Mouse (Mus musculus): ENCODE measurements around the gene Nudt15. TPM values are rescaled to one million over a fixed set of nuclear protein-coding genes. Genes with fewer than 3 reads are reported as not detected.
"Not testable (repeated sequence)": the region's sequence is repeated elsewhere in the genome, so short reads cannot be mapped to it uniquely, and the experiment has no call there.

Nudt15 gene
- total RNA-seq (2014; fragmentation: Nextera tagmentation) = 4.5 and 8.7 TPM in 2 replicates
- 6.7 and 7.7 TPM in 2 replicates for total RNA-seq (2017)

DNA sequence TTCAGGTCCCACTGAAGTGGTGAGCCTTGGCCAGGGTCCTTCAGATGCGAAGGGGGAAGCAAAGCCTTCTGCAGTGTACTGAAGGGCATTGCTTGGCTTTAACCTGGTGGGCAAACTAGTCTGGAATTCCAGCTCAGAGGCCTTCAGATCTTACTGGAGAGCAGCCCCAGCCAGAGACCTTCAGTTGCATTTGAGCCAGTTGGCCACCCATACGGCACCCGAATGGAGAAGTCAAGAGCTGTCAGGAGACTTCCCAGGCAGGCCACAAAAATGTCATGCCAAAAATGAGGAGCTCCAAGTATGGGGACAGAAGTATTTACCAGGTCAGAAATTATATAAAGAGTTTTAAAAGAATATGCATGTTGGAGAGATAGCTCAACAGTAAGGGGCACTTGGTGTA, at the start of gene Nudt15:
TSS of gene Nudt15 (minus strand) at position 192 of the 400 bp plus-strand sequence.
- ATAC-seq (replicated peaks; ENCODE audit: low FRiP score, low TSS enrichment, poor library complexity, severe bottlenecking) = no peak

DNA sequence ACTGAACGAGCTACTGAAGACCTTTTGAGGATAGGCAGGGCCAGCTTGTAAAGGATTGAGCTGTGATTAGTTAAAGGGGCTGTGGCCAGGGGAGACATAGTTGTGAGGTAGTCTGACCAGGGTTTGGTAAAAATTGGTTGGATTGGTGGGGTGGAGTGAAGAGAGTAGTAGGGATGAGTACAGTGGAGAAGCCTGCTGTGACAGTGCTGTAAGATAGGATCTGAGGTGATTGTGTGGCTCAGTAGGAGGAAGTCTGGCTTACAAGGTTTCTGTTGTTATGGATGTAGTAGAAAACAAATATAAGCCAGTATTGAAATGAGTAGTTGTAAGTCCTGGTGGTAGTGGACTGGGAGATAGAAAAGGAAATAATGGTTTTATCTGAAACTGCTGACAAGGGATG, 44.1 kb upstream of the Nudt15 start:
- ATAC-seq (replicated peaks; ENCODE audit: low FRiP score, low TSS enrichment, poor library complexity, severe bottlenecking) = no peak

DNA sequence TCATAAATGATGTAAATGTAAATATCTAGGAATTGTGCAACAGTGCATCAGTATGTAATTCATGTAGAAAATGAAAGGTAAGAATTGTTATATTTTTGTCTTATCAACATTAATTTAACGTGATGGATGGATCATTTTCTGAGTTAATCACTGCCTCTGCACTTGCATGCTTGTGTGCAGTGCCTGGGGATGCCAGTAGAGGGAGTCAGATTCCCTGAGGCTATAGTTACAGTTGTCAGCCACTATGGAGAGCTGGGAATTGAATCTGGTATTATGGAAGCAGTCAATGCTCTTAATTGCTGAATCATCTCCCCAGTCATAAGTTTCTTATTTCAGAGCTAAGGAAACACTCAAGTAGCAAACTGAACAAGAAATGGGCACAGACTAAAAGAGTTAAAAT, 40.0 kb upstream of the Nudt15 start:
- ATAC-seq (replicated peaks; ENCODE audit: low FRiP score, low TSS enrichment, poor library complexity, severe bottlenecking) = peak; percentile 77

DNA sequence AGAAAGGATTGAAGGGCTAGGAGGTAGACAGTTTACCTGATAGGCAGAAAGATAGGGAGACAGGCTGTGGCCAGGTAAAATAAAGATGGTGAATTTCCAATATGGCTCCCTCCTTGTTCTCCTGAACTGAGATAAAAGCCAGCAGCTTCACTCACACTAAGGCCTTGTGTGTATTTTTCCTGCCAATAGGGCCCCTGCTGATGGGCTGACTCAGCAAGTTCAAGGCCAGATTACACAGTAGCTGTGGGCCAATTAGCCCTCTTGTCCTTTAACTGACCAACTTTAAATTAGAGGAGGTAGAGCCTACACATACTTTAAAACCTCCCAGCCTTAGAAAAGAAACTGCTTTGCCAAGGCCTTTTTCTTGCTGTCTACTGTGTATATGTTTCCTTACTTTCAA, 28.3 kb upstream of the Nudt15 start:
- ATAC-seq (replicated peaks; ENCODE audit: low FRiP score, low TSS enrichment, poor library complexity, severe bottlenecking) = no peak

DNA sequence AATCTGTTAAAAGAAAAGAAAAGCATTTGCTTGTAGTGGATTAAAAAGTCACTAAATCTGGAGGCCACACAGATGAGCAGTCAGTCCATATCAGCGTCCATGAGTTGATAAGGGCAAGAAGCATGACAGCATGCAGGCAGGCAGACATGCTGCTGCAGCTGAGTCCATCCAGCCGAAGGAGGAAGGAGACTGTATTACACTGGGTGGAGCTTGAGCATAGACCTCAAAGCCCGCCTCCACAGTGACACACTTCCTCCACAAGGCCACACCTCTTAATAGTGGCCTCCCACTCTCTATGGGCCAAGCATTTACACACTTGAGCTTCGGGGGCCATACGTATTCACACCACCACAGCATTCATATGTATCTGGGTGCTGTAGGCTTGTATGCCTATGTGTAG, 26.0 kb upstream of the Nudt15 start:
- ATAC-seq (replicated peaks; ENCODE audit: low FRiP score, low TSS enrichment, poor library complexity, severe bottlenecking) = peak; percentile 52; the same call in 1 of the 2 replicates

DNA sequence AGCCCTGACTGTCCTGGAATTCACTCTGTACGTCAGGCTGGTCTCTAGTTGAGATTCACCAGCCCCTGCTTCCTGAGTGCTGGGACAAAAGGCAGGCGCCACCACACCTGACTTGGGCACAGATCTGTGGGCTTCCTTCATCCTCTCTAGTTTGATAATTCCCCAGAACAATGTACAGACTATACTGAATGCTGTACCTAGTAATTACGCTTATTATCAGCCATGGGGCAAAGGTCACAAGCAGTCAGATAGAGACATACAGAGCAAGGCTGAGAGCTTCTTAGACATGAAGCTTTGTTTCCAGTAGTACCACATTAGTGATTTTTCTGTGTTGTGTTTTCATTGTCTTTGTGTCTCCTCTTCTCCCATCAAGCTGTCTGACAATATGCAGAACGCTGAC, 23.1 kb upstream of the Nudt15 start:
- ATAC-seq (replicated peaks; ENCODE audit: low FRiP score, low TSS enrichment, poor library complexity, severe bottlenecking) = no peak

DNA sequence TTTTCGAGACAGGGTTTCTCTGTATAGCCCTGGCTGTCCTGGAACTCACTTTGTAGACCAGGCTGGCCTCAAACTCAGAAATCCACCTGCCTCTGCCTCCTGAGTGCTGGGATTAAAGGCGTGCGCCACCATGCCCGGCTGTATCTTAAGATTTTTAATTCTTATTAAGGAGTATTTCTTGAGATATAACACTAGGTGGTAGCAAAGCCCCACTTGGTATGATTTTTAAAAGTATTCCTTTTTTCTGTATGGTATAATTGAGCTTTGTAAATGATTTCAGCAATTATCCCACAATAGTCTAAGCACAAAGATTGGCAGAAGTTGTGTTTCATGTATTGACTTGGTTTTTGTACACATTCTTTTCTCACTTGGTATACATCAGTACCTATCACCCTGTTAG, 21.8 kb upstream of the Nudt15 start:
- ATAC-seq (replicated peaks; ENCODE audit: low FRiP score, low TSS enrichment, poor library complexity, severe bottlenecking) = not testable (repeated sequence)

DNA sequence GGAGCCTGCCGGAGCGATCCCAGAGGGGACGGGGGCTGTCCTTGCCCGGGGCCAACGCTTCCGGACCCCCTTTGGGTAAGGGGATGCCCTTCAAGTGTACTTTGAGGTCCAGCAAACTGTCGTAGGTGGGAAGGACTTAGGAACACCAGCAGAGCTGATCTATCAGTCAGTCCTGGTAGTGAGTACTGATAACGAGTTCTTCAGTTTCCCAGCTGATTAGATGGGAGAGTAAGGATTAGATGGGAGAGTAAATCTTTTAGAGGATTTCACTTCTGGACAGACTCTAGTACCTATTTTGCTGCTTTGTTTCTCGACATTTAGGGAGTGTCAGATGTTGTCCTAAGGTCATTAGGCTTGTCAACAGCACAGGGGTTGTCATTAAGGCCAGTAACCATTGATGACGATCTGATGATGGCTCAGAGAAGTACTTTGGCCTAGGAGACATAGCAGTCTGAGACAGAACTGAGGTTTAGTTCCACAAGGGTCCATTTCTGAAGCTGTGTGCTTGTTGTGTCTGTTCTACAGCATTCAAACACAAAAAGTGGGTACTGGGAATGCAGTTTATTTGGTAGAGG, 5.2 kb upstream of the Nudt15 start:
- ATAC-seq (replicated peaks; ENCODE audit: low FRiP score, low TSS enrichment, poor library complexity, severe bottlenecking) = no peak; the same call in 1 of the 2 replicates

DNA sequence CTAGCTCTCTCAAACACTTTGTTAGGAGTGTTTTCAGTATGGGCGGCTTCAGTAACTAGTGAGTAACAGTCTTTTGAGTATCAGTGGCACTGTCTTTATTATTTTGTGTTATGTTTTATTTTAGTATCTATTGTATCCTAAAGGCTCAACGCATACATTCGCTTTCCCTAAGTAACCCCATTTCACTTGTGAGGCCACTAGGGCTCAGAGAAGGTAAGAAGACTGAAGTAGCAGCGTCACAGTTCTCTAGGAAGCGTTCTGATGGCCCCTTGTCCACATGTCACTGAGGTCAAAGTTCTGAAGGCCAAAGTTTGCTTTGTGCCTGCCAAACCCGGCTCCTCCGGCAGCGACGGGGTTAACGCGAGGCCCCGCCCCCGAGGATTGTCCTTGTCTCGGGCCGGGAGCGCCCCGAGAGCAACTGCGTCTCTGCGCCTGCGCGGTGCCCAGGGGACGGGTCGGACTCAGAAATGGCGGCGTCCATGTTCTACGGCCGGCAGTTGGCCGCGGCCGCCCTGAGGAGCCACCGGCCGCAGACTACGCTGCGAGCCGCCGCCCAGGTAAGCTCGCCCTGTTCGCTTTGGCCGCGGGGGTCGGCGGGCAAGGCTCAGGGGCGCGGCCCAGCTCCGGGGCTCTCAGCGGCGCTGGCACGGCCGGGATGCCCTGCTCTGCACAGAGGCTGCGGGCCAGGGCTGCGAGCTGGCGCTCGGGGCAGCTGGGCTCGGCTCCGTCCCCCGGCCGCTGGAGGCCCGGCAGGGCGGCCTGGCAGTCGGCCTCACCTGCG, 4.5 kb upstream of the Nudt15 start:
- peak; percentile 92 for ATAC-seq (replicated peaks; ENCODE audit: low FRiP score, low TSS enrichment, poor library complexity, severe bottlenecking)

DNA sequence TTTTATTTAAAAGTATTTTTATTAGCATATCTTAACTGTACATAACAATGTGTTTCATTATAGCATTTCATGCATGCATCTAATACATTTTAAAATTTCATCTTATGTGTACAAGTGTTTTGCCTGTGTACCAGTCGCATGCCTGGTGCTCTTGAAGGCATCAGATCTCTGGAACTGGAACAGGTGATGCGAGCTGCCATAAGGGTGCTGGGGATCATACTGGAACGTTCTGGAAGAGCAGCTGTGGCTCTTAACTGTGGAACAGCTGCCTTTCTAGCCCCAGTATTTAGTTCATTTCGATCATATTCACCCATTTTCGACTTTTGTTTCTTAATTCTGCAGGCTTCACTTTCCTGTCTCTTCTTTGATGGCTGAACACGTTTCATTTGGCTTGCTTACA, 3.1 kb upstream of the Nudt15 start:
- no peak for ATAC-seq (replicated peaks; ENCODE audit: low FRiP score, low TSS enrichment, poor library complexity, severe bottlenecking)

DNA sequence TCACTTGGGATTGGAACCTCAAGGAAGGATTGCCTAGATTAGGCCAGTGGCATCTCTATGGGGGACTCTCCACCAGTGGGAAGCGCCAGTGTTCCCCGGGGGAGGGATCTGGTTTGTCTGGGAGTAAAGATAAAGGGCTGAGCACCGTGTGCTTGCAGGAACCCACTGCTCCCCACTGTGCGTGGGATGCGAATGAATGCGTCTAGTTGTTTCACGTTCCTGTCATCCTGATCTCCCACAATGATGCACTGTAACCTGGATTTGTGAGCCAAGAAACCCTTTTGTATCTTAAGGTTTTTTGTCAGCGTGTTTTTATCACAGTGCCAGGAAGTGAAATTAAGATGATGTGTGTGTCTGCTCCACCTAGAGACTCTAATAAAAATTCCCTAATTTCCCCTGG, 2.7 kb upstream of the Nudt15 start:
- ATAC-seq (replicated peaks; ENCODE audit: low FRiP score, low TSS enrichment, poor library complexity, severe bottlenecking) = no peak

DNA sequence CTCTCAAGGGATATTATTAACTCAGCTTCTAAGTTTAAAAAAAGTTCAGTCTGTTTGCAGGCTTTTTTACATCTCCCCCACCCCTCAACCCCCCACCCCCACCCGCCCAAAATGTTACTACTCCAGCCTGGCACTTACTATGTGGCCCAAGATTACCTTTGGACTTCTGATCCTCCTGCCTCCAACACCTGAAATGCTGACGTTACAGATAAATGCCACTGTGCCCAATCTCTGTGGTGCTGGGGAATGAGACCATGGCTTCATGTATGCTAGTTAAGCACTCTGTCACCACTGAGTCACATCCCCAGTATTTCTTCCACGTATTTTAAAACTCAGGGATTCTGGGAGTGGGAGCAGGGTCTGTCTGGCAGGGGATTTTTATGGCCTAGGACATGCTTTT, 2.2 kb upstream of the Nudt15 start:
- no peak for ATAC-seq (replicated peaks; ENCODE audit: low FRiP score, low TSS enrichment, poor library complexity, severe bottlenecking)

DNA sequence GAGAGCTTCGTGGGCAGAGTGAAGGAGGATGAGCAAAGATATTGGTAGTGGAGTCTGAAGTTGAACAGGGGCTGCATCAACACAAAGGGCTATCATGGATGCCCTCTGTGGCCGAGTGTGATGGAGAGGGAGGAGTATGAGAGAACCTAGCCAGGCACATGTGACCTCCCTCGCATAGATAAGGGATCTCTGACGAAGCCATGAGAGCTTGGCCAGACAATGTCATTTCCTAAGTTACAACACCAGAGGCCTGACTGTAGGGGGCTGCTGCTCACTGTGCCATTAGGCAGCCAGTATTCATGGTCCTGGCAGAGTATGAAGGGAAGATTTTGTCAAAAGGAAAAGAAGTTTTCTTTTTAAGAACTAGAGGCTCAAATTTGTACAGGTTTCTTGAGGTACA, 1.0 kb downstream of the Nudt15 start:
- ATAC-seq (replicated peaks; ENCODE audit: low FRiP score, low TSS enrichment, poor library complexity, severe bottlenecking) = peak; percentile 54; the same call in 1 of the 2 replicates

DNA sequence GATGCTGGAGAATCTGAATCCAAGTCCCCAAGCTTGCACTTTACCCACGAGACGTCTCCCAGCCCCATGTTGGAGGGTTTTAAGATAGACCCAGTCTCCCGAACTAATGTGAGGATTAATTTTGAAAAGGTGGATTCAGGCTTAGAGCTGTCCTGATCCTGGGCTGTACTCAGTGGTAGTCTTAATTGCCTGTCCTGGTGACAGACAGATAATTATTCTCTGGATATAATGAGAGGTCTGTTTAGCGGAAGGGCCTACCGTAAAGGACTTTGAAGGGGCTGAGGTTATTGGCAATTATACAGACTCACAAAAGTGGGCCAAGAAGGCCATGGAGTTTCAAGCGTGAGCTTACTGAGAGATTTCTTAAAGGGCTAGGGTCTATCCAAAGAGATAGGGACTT, 4.3 kb downstream of the Nudt15 start:
- ATAC-seq (replicated peaks; ENCODE audit: low FRiP score, low TSS enrichment, poor library complexity, severe bottlenecking) = no peak

DNA sequence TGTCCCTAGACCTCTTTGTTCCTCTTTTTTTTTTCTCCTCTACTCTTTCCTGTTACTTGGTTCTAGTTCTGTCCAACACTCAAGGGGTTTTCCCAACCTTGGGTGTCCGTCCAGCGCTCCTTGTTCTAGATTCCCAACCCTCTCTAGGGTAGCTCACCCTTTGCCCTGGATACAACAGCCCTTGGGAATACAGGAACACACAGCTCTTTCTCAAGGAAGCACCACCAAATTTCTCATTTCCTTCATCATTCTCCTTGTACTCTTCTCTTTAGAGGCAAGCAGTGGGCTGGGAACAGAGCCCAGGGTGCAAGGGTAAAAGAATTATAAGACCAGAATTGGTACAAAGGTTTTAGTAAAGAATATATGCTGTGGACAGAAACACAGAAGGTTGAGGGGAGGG, 12.4 kb downstream of the Nudt15 start:
- no peak for ATAC-seq (replicated peaks; ENCODE audit: low FRiP score, low TSS enrichment, poor library complexity, severe bottlenecking)

DNA sequence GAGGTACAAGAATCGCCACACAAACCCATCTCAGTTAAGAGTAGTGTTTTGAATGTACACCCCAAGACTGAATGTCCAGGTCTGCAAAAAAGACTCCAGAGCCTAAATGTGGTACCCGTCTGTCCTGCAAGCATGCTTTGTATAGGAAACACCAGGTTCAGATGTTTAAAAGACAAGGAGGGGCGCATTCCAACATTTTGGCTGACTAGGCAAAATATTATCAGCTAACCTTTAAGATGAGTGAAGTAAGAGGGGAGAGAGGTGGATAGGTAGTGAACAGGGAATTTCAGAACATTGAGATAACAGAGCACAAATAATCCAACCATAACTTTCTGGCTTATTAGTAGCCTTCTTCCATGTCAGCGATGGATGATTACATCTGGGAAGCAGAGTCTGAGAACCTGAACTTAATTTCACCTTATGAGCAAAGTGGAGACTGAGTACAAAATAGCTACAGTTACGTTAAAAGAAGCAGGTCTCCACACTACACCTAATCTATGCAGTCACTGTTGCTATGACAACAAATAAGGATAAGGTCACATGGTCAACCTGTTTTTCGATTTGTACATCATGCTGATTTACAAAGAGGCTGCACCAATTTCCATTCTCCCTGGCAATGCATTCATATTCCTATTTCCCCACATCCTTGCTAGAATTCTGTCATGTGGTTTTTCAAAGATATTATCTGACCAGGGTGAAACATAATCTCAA, 14.1 kb downstream of the Nudt15 start:
- ATAC-seq (replicated peaks; ENCODE audit: low FRiP score, low TSS enrichment, poor library complexity, severe bottlenecking) = no peak

DNA sequence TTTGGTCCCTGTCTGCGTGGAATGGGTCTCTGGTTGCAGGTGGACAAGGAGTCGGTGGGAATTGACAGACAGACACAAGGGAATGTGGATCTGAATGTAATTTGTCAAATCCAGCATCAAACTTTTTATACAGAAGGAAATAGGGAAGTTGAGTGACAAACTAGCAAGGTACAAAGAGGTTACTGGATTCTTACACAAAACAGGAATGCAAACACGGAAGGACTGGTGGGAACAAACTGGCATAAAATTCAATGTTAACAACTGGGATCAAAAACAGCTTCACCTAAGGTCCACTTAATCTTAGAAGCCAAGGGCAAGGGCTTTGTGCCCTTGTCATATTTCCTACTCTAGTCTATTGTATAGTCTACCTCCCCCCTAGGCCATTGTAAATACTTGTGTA, 19.4 kb downstream of the Nudt15 start:
- not testable (repeated sequence) for ATAC-seq (replicated peaks; ENCODE audit: low FRiP score, low TSS enrichment, poor library complexity, severe bottlenecking)

DNA sequence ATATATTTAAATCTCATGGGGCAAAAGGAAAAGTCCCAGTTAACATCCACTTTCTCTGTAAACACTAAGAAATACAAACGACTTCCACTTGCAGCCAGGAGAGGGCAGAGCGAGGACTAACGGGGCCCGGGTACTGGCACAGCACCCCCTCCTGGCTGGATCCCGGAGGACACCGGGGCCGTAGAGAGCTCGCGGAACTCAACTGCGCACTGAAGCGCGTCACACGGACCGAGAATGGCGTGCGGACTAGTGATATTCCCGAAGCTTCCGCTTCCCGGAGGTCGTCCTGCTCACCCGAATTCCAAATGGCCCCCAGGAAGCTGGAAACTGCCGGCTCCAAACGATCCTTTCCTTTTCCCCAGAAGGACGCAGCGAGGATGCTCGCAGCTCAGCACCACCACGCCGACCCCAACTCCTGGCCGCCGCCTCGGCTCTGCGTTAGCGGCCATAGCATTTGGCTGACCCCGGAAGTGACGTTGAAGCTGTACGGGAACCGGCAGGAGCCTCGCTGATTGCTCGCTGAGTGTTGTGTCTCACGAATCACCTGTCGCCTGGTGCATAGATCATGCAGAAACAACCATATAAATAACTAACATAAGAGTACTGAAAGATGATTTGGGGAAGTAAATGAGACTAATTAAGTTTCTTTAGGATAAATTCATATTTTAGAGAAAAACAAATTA, 23.1 kb downstream of the Nudt15 start, which contains the start of gene Sucla2:
TSS of gene Sucla2 (plus strand) at position 554 of the 683 bp plus-strand sequence.
- ATAC-seq (replicated peaks; ENCODE audit: low FRiP score, low TSS enrichment, poor library complexity, severe bottlenecking) = peak; percentile 99

DNA sequence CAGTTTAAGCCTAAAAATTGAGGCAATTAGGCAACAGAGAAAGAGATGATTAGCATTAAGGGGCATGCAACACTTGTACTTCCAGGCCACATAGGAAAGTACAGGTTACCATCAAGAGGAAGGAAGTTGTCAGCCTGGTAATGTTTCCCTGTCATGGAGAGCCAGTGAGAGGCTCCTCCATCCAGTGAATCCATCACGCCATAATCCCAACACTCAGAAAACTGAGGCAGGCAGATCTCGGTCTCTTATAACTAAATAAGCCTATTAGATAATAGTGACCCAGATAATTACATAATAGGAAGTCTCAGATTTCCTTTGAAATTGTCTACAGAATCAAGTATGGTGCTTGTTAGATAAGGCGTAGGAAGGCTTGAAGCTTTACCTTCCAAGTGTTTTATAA, 23.9 kb downstream of the Nudt15 start:
- ATAC-seq (replicated peaks; ENCODE audit: low FRiP score, low TSS enrichment, poor library complexity, severe bottlenecking) = no peak

Measured in megakaryocyte-erythroid progenitor cell, adult 5-6 weeks (primary cell).